Mouse (Mus musculus) lung, postnatal 0 days (tissue): ENCODE measurements at regions not wholly inside any gene's neighbourhood (a gene's known extent, or its start where the extent isn't known, plus 50 kb on each side); places are given as distances from the start of the nearest gene placed in this dataset.

Experiments
- CTCF ChIP-seq: IDR thresholded peaks from 2 replicates; pipeline ENCODE4 v1.5.1; 2016; ENCODE audit warnings: antibody characterized with exemption, mild to moderate bottlenecking
- EP300 ChIP-seq: IDR thresholded peaks from 2 replicates; pipeline ENCODE4 v1.6.1; 2016; ENCODE audit warnings: antibody characterized with exemption, mild to moderate bottlenecking, control low read depth

DNA sequence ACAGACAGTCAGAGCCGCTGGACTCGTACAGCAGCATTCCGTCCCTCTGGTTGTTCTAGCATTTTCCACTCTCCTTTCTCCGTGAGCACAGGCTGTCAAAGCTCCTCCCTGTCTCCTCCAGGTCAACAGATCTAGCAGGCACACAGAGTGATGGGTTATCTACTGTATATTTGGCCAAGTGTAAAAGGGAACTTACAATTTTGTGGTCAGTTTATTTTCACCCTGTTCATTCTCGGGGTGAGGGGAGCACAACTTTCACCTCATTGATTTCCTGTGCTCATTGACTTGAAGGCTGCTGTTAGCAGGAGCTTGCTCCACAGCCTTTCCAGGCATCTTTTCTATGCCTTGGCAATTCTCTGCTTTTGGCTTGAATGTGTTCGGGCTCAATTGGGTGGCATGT is 87.5 kb upstream of the Akt3 start:
- TF ChIP-seq CTCF: no peak
- TF ChIP-seq EP300: no peak
